Mouse (Mus musculus): Measurements from ENCODE around the gene Tulp2. TPM values are rescaled to one million over a fixed set of nuclear protein-coding genes. Genes with fewer than 3 reads are reported as not detected.
"Not testable (repeated sequence)": the region's sequence is repeated elsewhere in the genome, so short reads cannot be mapped to it uniquely, and the experiment has no call there.

Tulp2 gene
- total RNA-seq, 2 experiments from 2014 or later = 0.23 TPM; not detected in 1

DNA sequence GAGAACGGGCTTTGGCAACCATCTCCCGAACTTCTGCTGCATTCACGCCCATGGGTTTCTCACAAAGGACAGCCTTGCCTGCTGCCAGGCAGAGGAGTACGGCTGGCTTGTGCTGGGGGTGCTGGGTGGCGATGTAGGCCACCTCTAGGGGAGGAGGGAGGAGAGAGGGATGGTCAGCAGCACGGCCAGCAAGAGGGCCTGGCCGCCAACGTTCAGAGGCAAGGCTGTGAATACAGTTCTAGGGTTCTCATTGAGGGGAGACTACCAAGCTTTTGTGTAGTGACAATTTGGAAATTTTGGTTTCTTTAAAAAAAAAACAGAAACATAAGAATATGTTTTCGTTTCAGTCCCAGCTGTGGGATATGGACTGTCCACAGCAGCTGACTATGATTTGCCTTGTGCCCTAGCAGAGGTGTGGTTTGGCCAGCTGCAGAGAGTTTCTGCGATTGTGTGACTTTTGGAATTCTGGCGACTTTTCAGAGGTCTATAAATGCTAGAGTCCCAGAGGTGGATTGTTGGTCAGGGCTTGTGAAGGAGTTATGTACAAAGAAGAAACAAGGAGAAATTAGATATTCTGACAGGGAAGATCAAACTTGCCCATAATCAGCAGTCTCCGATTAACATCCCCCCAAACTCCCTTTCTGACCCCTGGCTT lies 5.2 kb downstream of the Tulp2 start, which contains the start of gene Gm45808:
Gene Gm45808, minus strand, starts transcription at position 51 of the 655 bp plus-strand sequence.
- no peak for DNase-seq (ENCODE audit: low spot score in 2 of 2)

DNA sequence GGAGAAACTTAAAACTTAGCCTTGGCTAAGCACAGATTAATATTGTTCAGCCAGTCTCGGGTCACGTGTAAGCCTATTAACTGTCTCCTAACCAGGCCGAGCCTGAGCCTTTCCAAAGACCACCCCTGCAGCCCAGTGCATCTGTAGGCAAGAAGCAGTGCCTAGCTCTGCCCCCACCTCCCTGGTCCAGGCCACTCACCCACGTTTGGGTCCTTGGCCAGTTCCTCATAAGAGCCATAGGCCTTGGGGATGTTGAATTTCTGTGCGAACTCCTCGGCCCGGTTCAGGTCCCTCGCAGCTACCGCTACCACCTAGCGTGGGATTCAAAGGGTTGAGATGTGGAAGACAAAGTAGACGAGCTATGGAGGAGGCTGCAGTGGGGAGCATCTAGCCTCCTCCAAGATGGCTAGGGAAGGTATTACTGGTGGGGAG lies 6.2 kb downstream of the Tulp2 start:
- DNase-seq (ENCODE audit: low spot score in 2 of 2) = no peak

DNA sequence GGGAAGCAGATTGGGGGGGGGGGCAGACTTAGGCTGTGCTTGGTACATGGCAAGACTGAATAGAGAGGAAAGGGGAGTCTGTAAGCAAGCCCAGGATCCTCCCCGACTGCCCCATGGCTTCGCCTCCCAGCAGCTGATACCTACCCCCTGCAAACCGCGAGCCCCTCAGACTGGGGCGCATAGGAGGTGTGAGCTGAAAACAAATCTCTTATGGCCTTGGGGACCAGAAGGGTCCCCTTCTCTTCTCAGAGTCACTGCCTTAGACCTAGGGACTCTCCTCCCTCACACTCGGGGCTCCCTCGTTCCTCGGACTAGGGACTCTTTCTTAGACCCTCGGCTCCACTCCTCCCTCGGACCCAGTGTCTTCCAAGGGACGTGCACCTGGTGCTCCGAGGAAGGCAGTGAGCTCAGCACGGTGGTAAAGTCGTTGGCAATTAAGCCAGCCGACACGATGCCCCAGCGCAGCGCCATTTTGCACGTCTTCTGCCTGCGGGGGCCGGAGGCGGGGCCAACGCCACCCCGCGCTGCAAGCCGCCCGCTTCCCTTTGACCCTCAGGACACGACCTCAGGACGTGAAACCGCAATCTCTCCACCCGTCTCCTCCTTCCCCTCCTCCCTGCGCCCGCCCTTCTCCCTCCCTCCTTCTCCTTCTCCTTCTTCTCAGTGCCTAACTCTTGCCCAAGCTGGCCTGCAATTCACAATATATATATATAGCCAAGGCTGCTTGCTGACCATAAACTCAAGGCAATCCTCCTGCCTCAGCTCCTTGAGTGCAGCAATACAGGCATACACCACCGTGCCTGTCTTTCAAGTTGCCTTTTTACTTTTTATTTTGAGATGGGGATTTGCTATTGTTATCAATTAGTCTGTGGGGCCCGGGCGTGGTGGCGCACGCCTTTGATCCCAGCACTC lies 6.9 kb downstream of the Tulp2 start, which contains the start of gene Dhdh:
Gene Dhdh, minus strand, starts transcription at position 513 of the 912 bp plus-strand sequence.
- DNase-seq (ENCODE audit: low spot score in 2 of 2) = peak; percentile 46 to 56

GRCm38 (mm10) chr7:45489578-45489977 lies 7.9 kb downstream of the Tulp2 start:
- DNase-seq (ENCODE audit: low spot score in 2 of 2) = no peak

DNA sequence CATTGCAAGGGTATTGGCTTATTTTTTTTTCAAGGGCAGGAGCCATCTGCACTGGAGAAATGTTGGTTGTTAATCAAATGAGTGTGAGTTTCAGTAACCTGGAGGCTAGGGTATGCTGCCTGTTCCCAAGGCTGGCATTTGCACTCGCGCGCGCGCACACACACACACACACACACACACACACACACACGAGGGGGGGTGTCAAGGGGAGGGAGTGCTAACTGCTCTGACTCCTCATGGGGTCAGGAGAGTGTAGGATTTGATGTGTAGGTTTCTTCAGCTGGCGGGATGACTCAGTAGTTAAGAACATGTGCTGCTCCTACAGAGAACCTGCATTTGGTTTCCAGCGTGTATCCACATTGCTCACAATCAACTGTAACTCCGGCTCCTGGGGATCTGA lies 9.1 kb downstream of the Tulp2 start:
- no peak for DNase-seq (ENCODE audit: low spot score in 2 of 2)

- no peak for DNase-seq (ENCODE audit: low spot score in 2 of 2)
Observed at GRCm38 (mm10) chr7:45491264-45491663, 9.6 kb downstream of the Tulp2 start.

DNA sequence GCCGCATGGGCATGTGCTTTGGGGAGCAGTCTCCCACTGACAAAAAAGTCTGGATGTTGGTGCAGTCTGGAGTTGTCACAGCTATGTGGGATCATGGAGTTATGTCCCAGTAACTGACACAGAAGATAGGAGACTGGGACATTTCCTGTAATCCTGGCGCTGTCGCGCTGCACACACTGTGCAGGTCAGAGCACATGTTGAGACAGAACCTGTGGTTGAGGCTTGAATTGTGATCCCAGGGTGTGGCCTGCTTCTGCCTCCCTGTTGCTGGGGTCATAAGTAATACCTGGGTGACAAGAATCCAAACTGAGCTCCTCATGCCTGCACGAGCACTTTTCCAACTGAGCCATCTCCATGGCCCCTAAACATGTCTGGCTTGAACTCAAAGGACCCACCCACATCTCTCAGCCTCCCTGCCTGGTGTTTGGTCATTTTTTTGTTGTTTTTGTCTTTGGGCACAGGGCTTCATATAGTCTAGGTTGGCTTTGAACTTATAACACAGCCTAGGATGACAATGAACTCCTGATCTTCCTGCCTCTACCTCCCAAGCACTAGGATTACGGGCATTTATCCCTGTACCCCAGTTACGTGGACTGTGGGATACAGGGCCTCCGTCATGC lies 10.7 kb downstream of the Tulp2 start:
- DNase-seq (ENCODE audit: low spot score in 2 of 2) = no peak

- DNase-seq (ENCODE audit: low spot score in 2 of 2) = no peak
Observed at GRCm38 (mm10) chr7:45492951-45493350, 11.3 kb downstream of the Tulp2 start.

DNA sequence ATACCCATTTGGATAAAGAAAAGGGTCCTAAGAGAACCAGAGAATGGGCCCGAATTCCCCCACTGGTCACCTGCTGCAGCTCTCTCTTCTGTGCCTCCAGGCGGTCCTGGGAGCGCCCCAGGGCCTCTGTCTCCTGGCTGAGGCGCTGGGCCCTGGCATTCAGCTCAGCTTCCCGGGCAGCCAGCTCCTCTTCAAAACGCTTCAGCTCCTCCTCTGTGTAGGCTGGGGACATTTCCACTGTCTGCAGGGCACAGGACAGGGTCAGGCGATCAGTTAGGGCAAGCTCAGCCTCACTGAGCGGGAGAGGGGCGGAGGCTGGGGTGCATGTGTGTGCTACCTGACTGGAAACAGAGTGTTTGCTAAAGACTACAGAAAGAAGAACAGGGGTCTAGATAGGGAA lies 12.9 kb downstream of the Tulp2 start:
- DNase-seq (ENCODE audit: low spot score in 2 of 2) = no peak

DNA sequence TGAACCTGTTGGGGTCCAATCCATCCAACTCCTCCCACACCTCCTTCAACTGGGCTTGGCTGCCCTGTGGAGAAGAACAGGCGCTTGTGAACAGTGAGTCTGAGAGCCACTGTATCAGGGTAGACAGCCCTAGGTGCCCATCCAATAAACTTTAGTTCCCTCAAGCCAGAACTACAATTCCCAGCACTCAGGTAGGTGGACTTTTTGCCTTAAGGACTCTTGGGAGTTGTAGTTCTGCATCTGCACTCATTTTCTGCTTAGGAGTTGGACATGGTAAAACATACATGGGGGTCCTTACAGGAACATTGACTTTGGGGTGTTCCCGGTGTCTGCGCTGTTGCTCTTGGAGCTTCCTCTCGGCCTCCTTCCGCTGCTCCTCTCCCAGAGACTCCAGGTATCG lies 16.8 kb downstream of the Tulp2 start:
- no peak for DNase-seq (ENCODE audit: low spot score in 2 of 2)

- DNase-seq (ENCODE audit: low spot score in 2 of 2) = no peak
Observed at GRCm38 (mm10) chr7:45507583-45507982, 25.9 kb downstream of the Tulp2 start.

GRCm38 (mm10) chr7:45508561-45508960 lies 26.9 kb downstream of the Tulp2 start:
- DNase-seq (ENCODE audit: low spot score in 2 of 2) = no peak

DNA sequence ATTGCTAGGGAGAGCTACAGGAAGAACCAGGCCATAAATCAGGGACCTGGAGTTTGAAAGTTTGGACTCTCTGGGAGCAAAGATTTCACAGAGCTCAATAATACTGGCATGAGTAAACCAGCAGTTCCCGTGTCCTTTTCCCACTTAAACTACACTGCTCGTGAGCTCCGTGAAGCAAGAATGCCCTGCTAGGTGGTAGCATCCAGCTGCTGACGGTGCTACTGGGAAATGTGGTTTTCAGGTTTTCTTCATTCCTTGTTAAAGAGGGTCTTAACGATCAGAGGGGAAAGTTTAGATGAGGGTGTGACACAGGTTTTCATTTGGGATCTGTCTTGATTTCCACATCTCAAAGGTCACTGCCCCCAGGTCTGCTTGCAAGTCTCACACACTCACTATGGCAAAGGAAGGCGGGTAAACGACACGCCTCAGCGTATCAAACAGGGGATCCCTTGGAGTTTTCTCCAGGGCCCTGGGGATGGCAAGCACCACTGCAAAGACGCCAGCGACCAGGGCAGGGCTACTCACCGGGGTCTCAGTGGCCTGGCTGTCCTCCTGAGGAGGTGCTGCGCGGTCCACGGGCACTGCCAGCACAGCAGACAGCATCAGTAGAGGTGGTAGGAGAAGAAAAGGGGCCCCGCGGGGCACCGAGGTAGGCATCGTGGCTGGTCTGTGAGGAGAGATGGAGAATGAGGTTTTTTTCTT lies 27.7 kb downstream of the Tulp2 start:
- DNase-seq (ENCODE audit: low spot score in 2 of 2) = no peak

- DNase-seq (ENCODE audit: low spot score in 2 of 2) = peak; percentile 86 to 88
Observed at GRCm38 (mm10) chr7:45509912-45510787, 28.5 kb downstream of the Tulp2 start, which contains the start of gene Nucb1. TSS of gene Nucb1 (minus strand) at chr7:45510406.

GRCm38 (mm10) chr7:45514411-45514810 lies 32.7 kb downstream of the Tulp2 start:
- no peak for DNase-seq (ENCODE audit: low spot score in 2 of 2)

- DNase-seq (ENCODE audit: low spot score in 2 of 2) = no peak
Observed at GRCm38 (mm10) chr7:45515436-45515835, 33.8 kb downstream of the Tulp2 start.

DNA sequence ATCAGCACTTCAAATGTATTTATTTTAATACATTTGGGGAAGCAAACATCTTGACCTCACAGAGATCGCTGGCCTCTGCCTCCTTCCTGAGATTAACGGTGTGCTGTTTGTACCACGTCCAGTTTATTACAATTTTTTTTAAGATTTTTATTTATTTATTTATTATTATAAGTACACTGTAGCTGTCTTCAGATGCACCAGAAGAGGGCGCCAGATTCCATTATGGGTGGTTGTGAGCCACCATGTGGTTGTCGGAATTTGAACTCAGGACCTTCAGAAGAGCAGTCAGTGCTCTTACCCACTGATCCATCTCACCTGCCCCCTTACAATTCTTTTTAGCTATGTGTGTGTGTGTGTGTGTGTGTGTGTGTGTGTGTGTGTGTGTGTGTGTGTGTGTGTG lies 35.2 kb downstream of the Tulp2 start:
- not testable (repeated sequence) for DNase-seq (ENCODE audit: low spot score in 2 of 2)

GRCm38 (mm10) chr7:45518618-45519017 lies 36.9 kb downstream of the Tulp2 start:
- DNase-seq (ENCODE audit: low spot score in 2 of 2) = no peak

DNA sequence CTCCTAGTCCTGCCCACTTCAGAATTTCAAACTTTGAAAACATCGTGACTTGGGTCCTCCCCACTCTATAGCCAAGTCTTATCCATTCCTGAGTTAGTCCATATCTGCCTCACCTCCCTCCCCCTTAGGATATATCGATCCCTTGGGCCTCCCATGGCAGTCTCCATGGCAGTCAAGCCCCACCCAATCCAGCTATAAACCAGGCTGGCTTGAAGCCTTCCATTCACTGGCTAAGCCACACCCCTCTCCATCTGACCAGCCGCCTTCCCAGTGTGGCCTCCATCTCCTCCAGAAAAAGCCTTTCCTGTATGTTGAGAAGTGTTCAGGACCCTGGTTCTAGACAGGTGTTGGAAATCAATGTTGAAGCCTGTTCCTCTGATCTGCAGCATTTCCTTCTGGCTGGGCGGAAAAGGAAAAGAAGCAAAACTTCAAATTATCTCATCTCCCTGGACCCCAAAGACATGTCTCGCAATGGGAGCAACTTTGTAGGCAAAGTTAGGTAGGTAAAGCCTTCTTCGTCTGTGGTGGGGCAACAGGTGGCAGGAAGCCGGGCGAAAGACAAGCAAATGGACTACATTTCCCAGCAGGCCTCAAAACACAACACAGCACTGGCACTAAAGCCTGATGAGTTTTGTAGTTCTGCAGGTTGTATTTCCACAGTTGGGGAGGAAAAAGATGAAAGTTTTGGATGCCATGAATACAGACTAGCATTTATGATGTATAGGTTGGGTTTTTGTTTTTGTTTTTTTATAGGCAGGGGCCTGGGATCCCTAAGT lies 37.9 kb downstream of the Tulp2 start:
- no peak for DNase-seq (ENCODE audit: low spot score in 2 of 2)

Measured in layer of hippocampus, postnatal 10 days (tissue).